Mouse (Mus musculus) heart, embryonic 16.5 days (tissue): ENCODE results near the gene Scn4a. TPM values are rescaled to one million over a fixed set of nuclear protein-coding genes. Genes with fewer than 3 reads are reported as not detected.

Experiments
- ATAC-seq: fragments of 200-750 bp; cut with Nextera tagmentation; replicated peaks from 2 replicates; pipeline ENCODE4 v1.8.0; 2017; ENCODE audit warnings: moderate number of reproducible peaks; ENCODE audit not compliant: insufficient read depth, low FRiP score; ENCODE audit errors: extremely low read depth
- H3K27ac ChIP-seq: fragments of 300-500 bp; sonication (generic); 2 replicates; pipeline ENCODE4 v1.5.1; 2014; ENCODE audit warnings: mild to moderate bottlenecking, low read length, control low read depth, moderate library complexity
- H3K27me3 ChIP-seq: fragments of 300-500 bp; sonication (generic); 2 replicates; pipeline ENCODE4 v1.6.1; 2014; ENCODE audit warnings: low read length, mixed read lengths; ENCODE audit not compliant: control insufficient read depth, insufficient read depth
- H3K36me3 ChIP-seq: fragments of 300-500 bp; sonication (generic); 2 replicates; pipeline ENCODE4 v1.6.1; 2014; ENCODE audit not compliant: control insufficient read depth, insufficient read depth
- H3K4me1 ChIP-seq: fragments of 300-500 bp; sonication (generic); 2 replicates; pipeline ENCODE4 v1.6.1; 2014; ENCODE audit warnings: low read length, mixed read lengths; ENCODE audit not compliant: control insufficient read depth, insufficient read depth
- H3K4me2 ChIP-seq: fragments of 300-500 bp; sonication (generic); 2 replicates; pipeline ENCODE4 v1.6.1; 2014; ENCODE audit warnings: low read depth, mild to moderate bottlenecking, control low read depth, low read length
- H3K4me3 ChIP-seq: fragments of 300-500 bp; sonication (generic); 2 replicates; pipeline ENCODE4 v1.5.1; 2014; ENCODE audit warnings: mild to moderate bottlenecking, control low read depth, low read length
- H3K9ac ChIP-seq: fragments of 300-500 bp; sonication (generic); 2 replicates; pipeline ENCODE4 v1.6.1; 2014; ENCODE audit warnings: low read length, control low read depth
- H3K9me3 ChIP-seq: fragments of 300-500 bp; sonication (generic); replicated peaks from 2 replicates; pipeline ENCODE4 v1.6.1; 2016; ENCODE audit warnings: low read length; ENCODE audit not compliant: control insufficient read depth
- WGBS: fragments of 180-500 bp; shearing (Covaris S2); extraction: QIAGEN DNeasy Blood & Tissue Kit; methylation state at CpG from one replicate; pipeline ENCODE4 v1.1.7; 2014; 5-methylcytosine and 5-hydroxymethylcytosine counted together
- polyA plus RNA-seq: library from polyadenylated mRNA; unstranded; fragments of >200 nt; fragmentation: Nextera tagmentation; extraction: Ambion mirVana; gene quantifications from 2 replicates; pipeline ENCODE4 v1.2.1, GENCODE M21; 2015

The Scn4a gene
- polyA plus RNA-seq, 1 experiment from 2014 or later, result 0.09 TPM

GRCm38 (mm10) chr11:106301765-106302164 lies 51.3 kb downstream of the Scn4a start, which contains the start of gene Gh:
Gene Gh, minus strand, starts transcription at chr11:106301865.
- H3K4me2 ChIP-seq, result no peak within 1 kb of the TSS
- no peaks in the 10 kb centered on the region for H3K36me3 ChIP-seq
- no peak for ATAC-seq
- no peaks in the 10 kb centered on the region for H3K4me1 ChIP-seq
- 75% methylated on average over 9 of the region's 9 CpGs for WGBS
- no peaks in the 10 kb centered on the region for H3K9me3 ChIP-seq
- no peak within 1 kb of the TSS for H3K27ac ChIP-seq
- H3K9ac ChIP-seq, result no peak within 1 kb of the TSS
- no peak within 1 kb of the TSS for H3K4me3 ChIP-seq
- H3K27me3 ChIP-seq, result no peaks in the 10 kb centered on the region

- Histone ChIP-seq H3K36me3 (no peaks in the 10 kb centered on the region), H3K4me2 (no peak overlapping the region), H3K27ac (no peak overlapping the region), H3K9ac (no peak overlapping the region), H3K4me1 (peaks cover 5% of the 10 kb centered on the region; the same call in 1 of the 2 replicates), H3K9me3 (no peaks in the 10 kb centered on the region), H3K27me3 (no peaks in the 10 kb centered on the region), H3K4me3 (no peak overlapping the region)
- 88% methylated on average over 2 of the region's 2 CpGs for WGBS
- ATAC-seq, result no peak
These were observed 61.2 kb downstream of the Scn4a start for GRCm38 (mm10) chr11:106291861-106292260.

- WGBS, result 90% methylated on average over 5 of the region's 5 CpGs
- no peak for ATAC-seq
- H3K27ac ChIP-seq, result no peak overlapping the region
- no peak overlapping the region for H3K4me3 ChIP-seq
- no peaks in the 10 kb centered on the region for H3K36me3 ChIP-seq
- H3K4me1 ChIP-seq, result peaks cover 5% of the 10 kb centered on the region; the same call in 1 of the 2 replicates
- H3K27me3 ChIP-seq, result no peaks in the 10 kb centered on the region
- H3K9ac ChIP-seq, result no peak overlapping the region
- no peaks in the 10 kb centered on the region for H3K9me3 ChIP-seq
- H3K4me2 ChIP-seq, result no peak overlapping the region
These were observed 62.7 kb downstream of the Scn4a start for GRCm38 (mm10) chr11:106290376-106290775.

GRCm38 (mm10) chr11:106289369-106289768 lies 63.7 kb downstream of the Scn4a start:
- no peaks in the 10 kb centered on the region for H3K9me3 ChIP-seq
- ATAC-seq, result peak; percentile 75
- H3K9ac ChIP-seq, result no peak overlapping the region
- H3K27me3 ChIP-seq, result no peaks in the 10 kb centered on the region
- H3K36me3 ChIP-seq, result no peaks in the 10 kb centered on the region
- H3K4me2 ChIP-seq, result no peak overlapping the region
- peaks cover 5% of the 10 kb centered on the region; the same call in 1 of the 2 replicates for H3K4me1 ChIP-seq
- H3K4me3 ChIP-seq, result no peak overlapping the region
- WGBS, result 30% methylated on average over 8 of the region's 8 CpGs
- H3K27ac ChIP-seq, result no peak overlapping the region

- no peak overlapping the region for H3K27ac ChIP-seq
- WGBS, result 67% methylated on average over 11 of the region's 11 CpGs
- no peaks in the 10 kb centered on the region for H3K36me3 ChIP-seq
- H3K9ac ChIP-seq, result no peak overlapping the region
- no peak overlapping the region for H3K4me2 ChIP-seq
- H3K27me3 ChIP-seq, result no peaks in the 10 kb centered on the region
- H3K4me3 ChIP-seq, result no peak overlapping the region
- no peaks in the 10 kb centered on the region for H3K9me3 ChIP-seq
- peaks cover 5% of the 10 kb centered on the region; the same call in 1 of the 2 replicates for H3K4me1 ChIP-seq
- ATAC-seq, result no peak
These were observed 66.1 kb downstream of the Scn4a start for GRCm38 (mm10) chr11:106286987-106287386.

- Histone ChIP-seq H3K27ac (no peak overlapping the region), H3K9me3 (no peaks in the 10 kb centered on the region), H3K36me3 (no peaks in the 10 kb centered on the region), H3K4me2 (no peak overlapping the region), H3K4me3 (no peak overlapping the region), H3K27me3 (no peaks in the 10 kb centered on the region), H3K9ac (no peak overlapping the region), H3K4me1 (peaks cover 5% of the 10 kb centered on the region; the same call in 1 of the 2 replicates)
- ATAC-seq, result no peak
- 73% methylated on average over 7 of the region's 7 CpGs for WGBS
These were observed 66.9 kb downstream of the Scn4a start for GRCm38 (mm10) chr11:106286206-106286605.

GRCm38 (mm10) chr11:106284126-106284525 lies 69.0 kb downstream of the Scn4a start:
- Histone ChIP-seq H3K9me3 (no peaks in the 10 kb centered on the region), H3K27me3 (no peaks in the 10 kb centered on the region), H3K4me3 (no peak overlapping the region), H3K36me3 (no peaks in the 10 kb centered on the region), H3K27ac (no peak overlapping the region), H3K4me1 (peaks cover under 1% of the 10 kb centered on the region; the same call in 1 of the 2 replicates), H3K9ac (no peak overlapping the region), H3K4me2 (no peak overlapping the region)
- 58% methylated on average over 8 of the region's 8 CpGs for WGBS
- ATAC-seq, result no peak

- H3K27me3 ChIP-seq, result no peaks in the 10 kb centered on the region
- WGBS, result 78% methylated on average over 4 of the region's 4 CpGs
- no peak overlapping the region for H3K9ac ChIP-seq
- no peak overlapping the region for H3K4me3 ChIP-seq
- H3K36me3 ChIP-seq, result no peaks in the 10 kb centered on the region
- H3K27ac ChIP-seq, result no peak overlapping the region
- H3K9me3 ChIP-seq, result no peaks in the 10 kb centered on the region
- H3K4me1 ChIP-seq, result no peaks in the 10 kb centered on the region
- H3K4me2 ChIP-seq, result no peak overlapping the region
- ATAC-seq, result no peak
These were observed 69.7 kb downstream of the Scn4a start for GRCm38 (mm10) chr11:106283371-106283770.

- WGBS, result 71% methylated on average over 6 of the region's 6 CpGs
- Histone ChIP-seq H3K36me3 (no peaks in the 10 kb centered on the region), H3K9ac (no peak overlapping the region), H3K4me1 (no peaks in the 10 kb centered on the region), H3K9me3 (no peaks in the 10 kb centered on the region), H3K27me3 (no peaks in the 10 kb centered on the region), H3K27ac (no peak overlapping the region), H3K4me2 (no peak overlapping the region), H3K4me3 (no peak overlapping the region)
- no peak for ATAC-seq
These were observed 70.6 kb downstream of the Scn4a start for GRCm38 (mm10) chr11:106282452-106282851.
